Mouse (Mus musculus) liver, embryonic 11.5 days (tissue): Measurements from ENCODE around the gene Pik3ca. TPM values are rescaled to one million over a fixed set of nuclear protein-coding genes. Genes with fewer than 3 reads are reported as not detected.

ENCODE experiments used
- ATAC-seq: fragments of 200-750 bp; cut with Nextera tagmentation; replicated peaks from 2 replicates; pipeline ENCODE4 v1.8.0; 2017; ENCODE audit warnings: moderate number of reproducible peaks, mild to moderate bottlenecking, moderate TSS enrichment, moderate library complexity; ENCODE audit not compliant: low FRiP score
- DNase-seq: peaks from one replicate; pipeline ENCODE4 v3.0.0-alpha.2; 2017; ENCODE audit warnings: low spot score
- H3K27ac ChIP-seq: fragments of 300-500 bp; sonication (generic); 2 replicates; pipeline ENCODE4 v1.5.1; 2014; ENCODE audit warnings: mild to moderate bottlenecking, low read depth, low read length, control low read depth
- H3K27me3 ChIP-seq: fragments of 300-500 bp; sonication (generic); replicated peaks from 2 replicates; pipeline ENCODE4 v1.6.1; 2014; ENCODE audit warnings: low read length, mixed read lengths; ENCODE audit not compliant: control insufficient read depth, insufficient read depth
- H3K36me3 ChIP-seq: fragments of 300-500 bp; sonication (generic); 2 replicates; pipeline ENCODE4 v1.6.1; 2014; ENCODE audit warnings: mild to moderate bottlenecking, low read length, moderate library complexity, mixed read lengths; ENCODE audit not compliant: control insufficient read depth, insufficient read depth
- H3K4me1 ChIP-seq: fragments of 300-500 bp; sonication (generic); replicated peaks from 2 replicates; pipeline ENCODE4 v1.6.1; 2014; ENCODE audit warnings: low read length, mixed read lengths; ENCODE audit not compliant: control insufficient read depth, insufficient read depth
- H3K4me2 ChIP-seq: fragments of 300-500 bp; sonication (generic); 2 replicates; pipeline ENCODE4 v1.6.1; 2014; ENCODE audit warnings: mild to moderate bottlenecking, control low read depth, moderate library complexity
- H3K4me3 ChIP-seq: fragments of 300-500 bp; sonication (generic); 2 replicates; pipeline ENCODE4 v1.5.1; 2014; ENCODE audit warnings: low read depth, low read length, control low read depth
- H3K9ac ChIP-seq: fragments of 300-500 bp; sonication (generic); 2 replicates; pipeline ENCODE4 v1.6.1; 2014; ENCODE audit warnings: low read depth, low read length, control low read depth
- H3K9me3 ChIP-seq: fragments of 300-500 bp; sonication (generic); 2 replicates; pipeline ENCODE4 v1.6.1; 2016; ENCODE audit warnings: low read length, inconsistent platforms, mixed read lengths; ENCODE audit not compliant: control insufficient read depth
- WGBS: fragments of 180-500 bp; shearing (Covaris S2); extraction: QIAGEN DNeasy Blood & Tissue Kit; methylation state at CpG from one replicate; pipeline ENCODE4 v1.1.7; 2014; 5-methylcytosine and 5-hydroxymethylcytosine counted together
- polyA plus RNA-seq: library from polyadenylated mRNA; unstranded; fragments of >200 nt; fragmentation: Nextera tagmentation; extraction: Ambion mirVana; gene quantifications from 2 replicates; pipeline ENCODE4 v1.2.1, GENCODE M21; 2014

Pik3ca gene
- polyA plus RNA-seq, 1 experiment from 2014 or later, result 9.1 TPM

DNA sequence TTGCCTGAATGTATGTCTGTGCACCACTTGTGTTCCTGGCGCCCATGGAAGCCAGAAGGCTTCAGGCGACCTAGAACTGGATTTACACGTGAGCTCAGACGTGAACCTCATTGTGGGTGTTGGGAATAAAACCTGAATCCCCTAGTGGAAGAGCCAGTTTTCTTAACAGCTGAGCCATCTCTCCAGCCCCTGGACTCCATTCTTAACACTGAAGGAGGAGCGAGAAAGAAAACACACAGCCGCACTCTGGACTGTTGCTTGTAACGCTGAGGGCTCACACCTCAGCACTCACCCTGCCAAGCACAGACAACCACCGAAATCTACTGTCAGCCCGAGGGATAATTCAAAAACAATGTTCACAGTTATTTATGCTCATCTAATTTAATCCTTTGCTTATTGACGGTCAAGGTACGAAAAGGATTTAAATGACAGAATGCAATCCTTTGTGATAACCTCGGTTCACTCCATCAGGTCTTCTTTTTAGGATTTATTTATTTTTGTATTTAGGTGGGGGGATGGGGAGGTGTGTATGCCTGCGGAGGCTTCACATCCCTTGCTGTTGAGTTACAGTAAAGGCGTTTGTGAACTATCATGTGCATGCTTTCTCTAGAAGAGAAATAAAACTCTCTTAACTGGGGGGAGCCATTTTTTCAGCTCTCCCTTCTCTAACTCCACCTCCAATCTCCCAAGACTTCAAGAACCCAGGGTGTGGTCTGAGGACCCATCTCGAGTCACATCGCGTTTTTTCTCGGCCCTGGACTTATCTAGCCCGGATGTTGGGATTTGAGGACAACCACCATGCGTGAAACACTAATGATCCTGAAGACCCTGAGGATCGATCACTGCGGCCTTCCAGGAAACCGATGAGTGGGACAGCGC, 112.3 kb downstream of the Pik3ca start, which contains the start of gene Zfp639:
Zfp639 (plus strand) TSS at position 764 of the 879 bp plus-strand sequence.
- Histone ChIP-seq H3K4me1 (peaks cover 4% of the 10 kb centered on the region), H3K4me3 (peak within 1 kb of the TSS; percentile 77), H3K27me3 (no peaks in the 10 kb centered on the region), H3K36me3 (no peaks in the 10 kb centered on the region), H3K4me2 (peak within 1 kb of the TSS; percentile 83), H3K9me3 (no peaks in the 10 kb centered on the region), H3K27ac (peak within 1 kb of the TSS; percentile 88), H3K9ac (peak within 1 kb of the TSS; percentile 95)
- DNase-seq (no peak), ATAC-seq (no peak; the same call in 1 of the 2 replicates)
- 13% methylated on average over 24 of the region's 24 CpGs for WGBS

DNA sequence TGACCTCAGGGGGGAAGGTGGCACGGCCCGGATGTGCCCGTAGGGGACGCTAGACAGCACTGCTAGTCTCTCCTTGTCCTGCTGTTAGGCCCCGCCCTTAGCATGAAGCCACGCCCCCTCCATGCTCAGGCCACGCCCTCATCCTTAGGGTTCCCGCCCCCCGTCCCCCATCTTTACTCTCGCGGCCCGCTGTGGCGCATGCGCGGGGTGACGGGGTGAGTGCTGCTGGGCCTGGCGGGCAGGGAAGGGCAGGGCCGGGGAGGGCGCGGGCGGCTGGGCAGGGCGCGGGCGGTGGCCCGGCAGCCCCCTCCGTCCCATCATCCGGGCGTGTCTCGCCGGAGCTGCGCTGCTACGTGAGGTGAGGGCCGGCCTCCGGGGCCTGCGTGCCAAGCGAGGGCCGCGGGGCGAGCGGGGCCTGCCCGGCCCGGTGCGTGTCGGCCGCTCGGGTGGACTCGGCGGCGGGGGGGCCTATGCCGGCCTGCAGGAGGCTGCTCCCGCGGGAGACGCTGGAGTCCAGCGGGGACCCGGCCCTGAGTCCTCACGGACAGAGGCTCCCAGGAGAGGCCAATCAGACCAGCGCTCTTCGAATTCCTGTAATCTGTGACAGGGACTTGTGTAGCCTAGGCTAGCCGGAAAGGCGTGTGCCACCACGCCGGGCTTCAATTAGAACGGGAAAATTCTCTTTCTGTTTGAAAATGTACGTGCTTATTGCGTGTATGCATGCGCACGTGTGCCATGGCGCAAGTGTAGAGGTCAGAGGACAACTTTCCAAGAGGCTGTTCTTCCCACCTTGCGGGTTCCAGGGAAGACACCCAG, 113.1 kb downstream of the Pik3ca start:
- peaks cover 3% of the 10 kb centered on the region for H3K36me3 ChIP-seq
- H3K4me1 ChIP-seq, result peaks cover 4% of the 10 kb centered on the region
- no peaks in the 10 kb centered on the region for H3K9me3 ChIP-seq
- peak; percentile 93 for ATAC-seq
- H3K4me3 ChIP-seq, result peak overlapping the region; percentile 77
- H3K4me2 ChIP-seq, result peak overlapping the region; percentile 83
- H3K27ac ChIP-seq, result peak overlapping the region; percentile 88
- DNase-seq, result peak; percentile 99
- WGBS, result under 1% methylated on average over 68 of the region's 69 CpGs
- no peaks in the 10 kb centered on the region for H3K27me3 ChIP-seq
- peak overlapping the region; percentile 95 for H3K9ac ChIP-seq

DNA sequence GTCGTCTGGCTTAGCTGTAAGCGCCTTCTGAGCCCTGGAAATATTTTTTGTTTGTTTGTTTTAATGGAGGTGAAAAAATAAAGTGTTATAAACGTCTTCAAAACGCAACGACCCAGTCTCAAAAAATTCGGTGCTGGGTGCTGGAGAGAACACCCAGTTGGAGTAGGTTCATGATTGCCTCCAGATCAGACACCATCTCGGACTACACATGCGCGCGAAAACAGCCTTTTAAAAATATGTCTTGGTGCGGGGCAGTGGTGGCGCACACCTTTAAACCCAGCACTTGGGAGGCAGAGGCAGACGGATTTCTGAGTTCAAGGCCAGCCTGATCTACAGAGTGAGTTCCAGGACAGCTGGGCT, 113.7 kb downstream of the Pik3ca start:
- Histone ChIP-seq H3K36me3 (peaks cover 9% of the 10 kb centered on the region), H3K9me3 (no peaks in the 10 kb centered on the region), H3K4me1 (peaks cover 4% of the 10 kb centered on the region), H3K27me3 (no peaks in the 10 kb centered on the region), H3K27ac (peak overlapping the region; percentile 88), H3K9ac (peak overlapping the region; percentile 95), H3K4me3 (peak overlapping the region; percentile 77), H3K4me2 (peak overlapping the region; percentile 83)
- 7% methylated on average over 13 of the region's 13 CpGs for WGBS
- ATAC-seq (no peak), DNase-seq (peak; percentile 40)

DNA sequence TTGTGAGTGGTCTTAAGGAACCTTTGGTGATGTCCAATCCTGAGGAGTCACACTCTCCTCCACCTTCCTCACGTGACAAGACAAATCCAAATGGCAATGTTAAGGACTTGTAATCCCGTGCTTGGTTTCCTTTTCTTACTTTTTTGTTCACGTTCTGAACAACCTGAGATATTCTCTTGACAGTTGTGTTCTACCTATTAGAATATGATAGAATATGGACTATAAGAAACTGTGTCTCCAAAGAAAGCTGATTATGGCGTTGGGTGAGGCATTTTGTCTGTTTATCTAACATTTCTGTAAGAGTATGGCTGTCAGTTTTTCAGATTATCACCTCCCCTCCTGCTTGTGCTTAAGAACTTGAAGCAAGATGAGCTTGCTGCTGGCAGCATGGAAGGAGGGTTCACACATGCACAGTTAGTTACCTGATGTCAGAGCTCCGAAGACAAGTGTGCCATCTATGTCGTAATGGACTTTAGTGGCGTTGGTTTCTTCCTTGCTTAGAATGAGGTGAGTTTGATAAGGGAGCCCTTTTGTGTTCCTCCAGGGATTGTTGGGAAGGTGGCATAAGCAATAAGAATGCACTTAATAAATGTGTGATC, 115.3 kb downstream of the Pik3ca start:
- peaks cover 4% of the 10 kb centered on the region for H3K4me1 ChIP-seq
- H3K4me3 ChIP-seq, result peak overlapping the region; percentile 24; the same call in 1 of the 2 replicates
- no peaks in the 10 kb centered on the region for H3K27me3 ChIP-seq
- peak overlapping the region; percentile 83 for H3K4me2 ChIP-seq
- H3K27ac ChIP-seq, result peak overlapping the region; percentile 88
- H3K9me3 ChIP-seq, result no peaks in the 10 kb centered on the region
- no peak for DNase-seq
- no peak for ATAC-seq
- 63% methylated on average over 7 of the region's 7 CpGs for WGBS
- H3K36me3 ChIP-seq, result peaks cover 17% of the 10 kb centered on the region
- peak overlapping the region; percentile 51 for H3K9ac ChIP-seq

DNA sequence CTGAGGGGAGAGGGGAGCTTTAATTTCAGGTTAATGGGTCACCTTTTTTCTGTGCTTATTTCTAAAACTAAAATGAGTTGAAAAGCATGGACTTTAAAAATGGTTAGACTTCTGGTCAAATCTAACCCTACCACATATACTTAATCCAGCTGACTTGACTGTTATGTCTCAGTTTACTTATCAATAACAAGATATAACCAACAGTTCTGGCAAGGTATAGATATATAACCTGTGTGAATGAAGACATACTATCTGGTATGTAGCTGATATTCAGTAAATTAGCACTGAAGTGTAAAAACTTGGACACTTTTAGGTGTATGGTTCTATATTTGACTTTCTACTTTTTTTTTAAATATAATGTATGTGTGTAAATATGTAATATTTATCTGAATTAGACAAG, 116.1 kb downstream of the Pik3ca start:
- Histone ChIP-seq H3K4me1 (peaks cover 4% of the 10 kb centered on the region), H3K9ac (peak overlapping the region; percentile 51), H3K27me3 (no peaks in the 10 kb centered on the region), H3K36me3 (peaks cover 21% of the 10 kb centered on the region), H3K4me2 (peak overlapping the region; percentile 83), H3K27ac (peak overlapping the region; percentile 88), H3K9me3 (no peaks in the 10 kb centered on the region), H3K4me3 (0 out of 2 replicates have a peak overlapping the region, but pooled peaks have one; percentile 24)
- no peak for ATAC-seq
- no peak for DNase-seq

Other genes starting within 250 kb of the Pik3ca start
- 1.8 and 2.8 TPM in 2 replicates for gene Zmat3, start 31.7 kb upstream of the Pik3ca start, polyA plus RNA-seq
- gene Kcnmb3, start 94.6 kb downstream of the Pik3ca start, polyA plus RNA-seq, result 0.29 TPM in 1 of 2 replicates, not detected in the other
- 56.5 and 59.8 TPM in 2 replicates for gene Zfp639, start 112.6 kb downstream of the Pik3ca start, polyA plus RNA-seq
- gene Mfn1, start 131.8 kb downstream of the Pik3ca start, polyA plus RNA-seq, result 32.7 and 36.6 TPM in 2 replicates
- gene Gnb4, start 218.9 kb downstream of the Pik3ca start, polyA plus RNA-seq, result 24.9 and 27.2 TPM in 2 replicates